ENCODE assay signal across 25 mouse cellular contexts in the genomic region with DNA sequence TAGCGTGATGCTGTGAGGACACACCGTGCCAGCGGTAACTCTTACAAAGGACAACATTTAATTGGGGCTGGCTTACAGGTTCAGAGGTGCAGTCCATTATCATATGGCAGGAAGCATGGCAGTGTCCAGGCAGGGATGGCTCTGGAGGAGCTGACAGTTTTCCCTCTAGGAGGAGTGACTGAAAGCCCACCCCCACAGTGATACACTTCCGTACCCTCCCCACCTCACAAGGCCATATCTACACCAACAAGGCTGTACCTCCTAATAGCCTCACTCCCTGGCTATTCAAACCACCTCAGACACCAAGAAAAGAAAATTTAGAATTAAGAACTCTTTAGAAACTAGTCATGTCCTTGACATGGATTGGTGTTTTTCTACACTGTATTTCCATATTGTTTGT.
"Had no signal": no experiment of that assay in that cellular context is flagged by ENCODE, and none has a peak within 500 bp of the region (broad histone marks: within the 10 kb centered on the region; RNA-seq: fewer than 3 reads in every experiment).

No protein-coding gene starts in this region.

- H3K27me3 ChIP-seq: heart, embryonic 13.5 days; heart, embryonic 15.5 days; hindbrain, embryonic 13.5 days; hindbrain, embryonic 15.5 days; kidney, embryonic 15.5 days; limb, embryonic 13.5 days; limb, embryonic 15.5 days had no signal

- DNase-seq: gastrocnemius, adult 2 months; gastrocnemius, postnatal 10 days; gastrocnemius, postnatal 25 days; heart, adult 18-20 months; heart, postnatal 14 days; heart, postnatal 36 days; kidney, adult 11 months; kidney, adult 2 months; kidney, adult 9 months; kidney, postnatal 14 days; kidney, postnatal 36 days; layer of hippocampus, adult 9-11 months; layer of hippocampus, postnatal 36 days; left cerebral cortex, postnatal 4 days had no signal

- ATAC-seq: hindbrain, postnatal 0 days; intestine, embryonic 16.5 days had no signal

- H3K4me3 ChIP-seq: gastrocnemius, adult 2 months; heart, embryonic 10.5 days; heart, embryonic 13.5 days; heart, embryonic 15.5 days; hindbrain, embryonic 13.5 days; hindbrain, embryonic 15.5 days; kidney, embryonic 15.5 days; limb, embryonic 13.5 days; limb, embryonic 15.5 days had no signal

- H3K4me1 ChIP-seq: heart, embryonic 10.5 days; heart, embryonic 13.5 days; heart, embryonic 15.5 days; kidney, embryonic 15.5 days; limb, embryonic 15.5 days had no signal

- H3K36me3 ChIP-seq: heart, embryonic 10.5 days; heart, embryonic 13.5 days; heart, embryonic 15.5 days; hindbrain, embryonic 13.5 days; hindbrain, embryonic 15.5 days; kidney, embryonic 15.5 days; limb, embryonic 13.5 days; limb, embryonic 15.5 days had no signal

- H3K9ac ChIP-seq: heart, embryonic 13.5 days; heart, embryonic 15.5 days; hindbrain, embryonic 13.5 days; hindbrain, embryonic 15.5 days; kidney, embryonic 15.5 days; limb, embryonic 13.5 days; limb, embryonic 15.5 days had no signal

- H3K4me2 ChIP-seq: heart, embryonic 13.5 days; heart, embryonic 15.5 days; hindbrain, embryonic 13.5 days; hindbrain, embryonic 15.5 days; kidney, embryonic 15.5 days; limb, embryonic 13.5 days; limb, embryonic 15.5 days had no signal

- H3K27ac ChIP-seq: gastrocnemius, adult 2 months; heart, embryonic 10.5 days; heart, embryonic 13.5 days; heart, embryonic 15.5 days; hindbrain, embryonic 13.5 days; hindbrain, embryonic 15.5 days; hindbrain, postnatal 0 days; kidney, embryonic 15.5 days; kidney, postnatal 0 days; limb, embryonic 13.5 days; limb, embryonic 15.5 days had no signal

- H3K9me3 ChIP-seq: heart, embryonic 10.5 days; heart, embryonic 13.5 days; heart, embryonic 15.5 days; hindbrain, embryonic 13.5 days; hindbrain, embryonic 15.5 days; kidney, embryonic 15.5 days; limb, embryonic 13.5 days; limb, embryonic 15.5 days had no signal
